Mouse (Mus musculus): ENCODE data around the gene Celf5. TPM values are rescaled to one million over a fixed set of nuclear protein-coding genes. Genes with fewer than 3 reads are reported as not detected.

Celf5 gene
- total and polyA plus RNA-seq, 3 experiments = 0.08 to 0.38 TPM; not detected in 1

- H3K9ac ChIP-seq (ENCODE audit: control insufficient read depth, low read depth, low read length, poor library complexity, severe bottlenecking) = no peak overlapping the region
- H3K36me3 ChIP-seq (ENCODE audit: control insufficient read depth in 1 of 2, insufficient read depth in 2 of 2, low read length in 2 of 2) = peaks cover 0 to 5% of the 10 kb centered on the region in 2 experiments; a peak in 3 of 4 replicates
- TF ChIP-seq RAD21 (IDR thresholded peaks at IDR 0.05; ENCODE audit: low read depth, low read length) (no peak), USF2 (IDR thresholded peaks at IDR 0.05; ENCODE audit: borderline replicate concordance in 1 of 2, insufficient read depth in 1 of 2, low read depth in 1 of 2, low read length in 2 of 2) (no peak), EP300 (IDR thresholded peaks at IDR 0.05; ENCODE audit: low read depth in 1 of 2, low read length in 2 of 2) (no peak), MYB (IDR thresholded peaks at IDR 0.05; ENCODE audit: low read depth, low read length) (no peak), MAFK (IDR thresholded peaks at IDR 0.05; ENCODE audit: borderline replicate concordance, low read depth, low read length) (no peak), ZNF384 (IDR thresholded peaks at IDR 0.05; ENCODE audit: low read depth, low read length) (no peak)
- peaks cover 0 to 16% of the 10 kb centered on the region in 2 experiments; a peak in 2 of 4 replicates for H3K4me1 ChIP-seq (ENCODE audit: control insufficient read depth in 1 of 2, insufficient read depth in 2 of 2, low read length in 2 of 2)
- H3K27ac ChIP-seq (ENCODE audit: control insufficient read depth, low read depth, low read length) = no peak overlapping the region
- H3K79me2 ChIP-seq (ENCODE audit: control insufficient read depth, insufficient read depth, low read length, poor library complexity) = peaks cover 16% of the 10 kb centered on the region
- no peaks in the 10 kb centered on the region for H3K9me3 ChIP-seq (replicated peaks; ENCODE audit: insufficient read depth, low read length)
- no peak for DNase-seq (ENCODE audit: low read depth, low spot score)
- H3K27me3 ChIP-seq (ENCODE audit: control insufficient read depth in 1 of 2, insufficient read depth in 2 of 2, low read length in 2 of 2) = no peaks in the 10 kb centered on the region
- no peak overlapping the region for H3K4me3 ChIP-seq (ENCODE audit: control insufficient read depth in 1 of 2, insufficient read depth in 1 of 2, low read depth in 2 of 2, low read length in 2 of 2)
Measured at GRCm38 (mm10) chr10:81489941-81490340, 7.4 kb upstream of the Celf5 start.

GRCm38 (mm10) chr10:81488081-81488480 is 5.6 kb upstream of the Celf5 start:
- DNase-seq (ENCODE audit: low read depth, low spot score) = no peak
- Histone ChIP-seq H3K79me2 (ENCODE audit: control insufficient read depth, insufficient read depth, low read length, poor library complexity) (no peaks in the 10 kb centered on the region), H3K36me3 (ENCODE audit: control insufficient read depth in 1 of 2, insufficient read depth in 2 of 2, low read length in 2 of 2) (no peaks in the 10 kb centered on the region; a peak in 1 of 4 replicates), H3K9me3 (replicated peaks; ENCODE audit: insufficient read depth, low read length) (no peaks in the 10 kb centered on the region), H3K27me3 (ENCODE audit: control insufficient read depth in 1 of 2, insufficient read depth in 2 of 2, low read length in 2 of 2) (no peaks in the 10 kb centered on the region), H3K9ac (ENCODE audit: control insufficient read depth, low read depth, low read length, poor library complexity, severe bottlenecking) (no peak overlapping the region), H3K27ac (ENCODE audit: control insufficient read depth, low read depth, low read length) (no peak overlapping the region), H3K4me1 (ENCODE audit: control insufficient read depth in 1 of 2, insufficient read depth in 2 of 2, low read length in 2 of 2) (peaks cover 0 to 10% of the 10 kb centered on the region in 2 experiments; a peak in 2 of 4 replicates), H3K4me3 (ENCODE audit: control insufficient read depth in 1 of 2, insufficient read depth in 1 of 2, low read depth in 2 of 2, low read length in 2 of 2) (no peak overlapping the region)
- TF ChIP-seq ETS1 (IDR thresholded peaks at IDR 0.05; ENCODE audit: low read depth, low read length) (no peak), ELF1 (IDR thresholded peaks at IDR 0.05; ENCODE audit: low read depth, low read length) (no peak), MYB (IDR thresholded peaks at IDR 0.05; ENCODE audit: low read depth, low read length) (no peak), ZC3H11A (IDR thresholded peaks at IDR 0.05; ENCODE audit: low read depth, low read length) (no peak), HCFC1 (IDR thresholded peaks at IDR 0.05; ENCODE audit: low read depth, low read length) (no peak), POLR2A (IDR thresholded peaks at IDR 0.05; ENCODE audit: control insufficient read depth in 1 of 2, insufficient read depth in 1 of 2, low read depth in 1 of 2, low read length in 2 of 2, poor library complexity in 1 of 2) (no peak), KAT2A (conservative IDR thresholded peaks at IDR 0.05; ENCODE audit: low read depth, low read length) (no peak), POLR2AphosphoS5 (IDR thresholded peaks at IDR 0.05; ENCODE audit: borderline replicate concordance, low read depth, low read length) (no peak), USF1 (IDR thresholded peaks at IDR 0.05; ENCODE audit: low read depth, low read length) (no peak), SMC3 (IDR thresholded peaks at IDR 0.05; ENCODE audit: low read depth, low read length) (no peak), MAX (IDR thresholded peaks at IDR 0.05; ENCODE audit: low read length) (no peak), SIN3A (IDR thresholded peaks at IDR 0.05; ENCODE audit: low read length) (no peak), CTCF (IDR thresholded peaks at IDR 0.05 in 2 of 3, conservative IDR thresholded peaks at IDR 0.05 in 1 of 3; ENCODE audit: control insufficient read depth in 1 of 3, insufficient read depth in 1 of 3, low read depth in 2 of 3, low read length in 3 of 3, poor library complexity in 1 of 3, severe bottlenecking in 1 of 3) (no peak), MAFK (IDR thresholded peaks at IDR 0.05; ENCODE audit: borderline replicate concordance, low read depth, low read length) (no peak), TCF12 (IDR thresholded peaks at IDR 0.05; ENCODE audit: low read depth, low read length) (no peak), GABPA (IDR thresholded peaks at IDR 0.05; ENCODE audit: low read depth, low read length) (no peak)
